Mouse (Mus musculus) left cerebral cortex, postnatal 36 days (tissue): ENCODE results near the gene Rnf43. TPM values are rescaled to one million over a fixed set of nuclear protein-coding genes. Genes with fewer than 3 reads are reported as not detected.

Source experiments
- DNase-seq, 2 experiments: peaks; one replicate each; pipeline ENCODE4 v3.0.0; 2021 to 2022; ENCODE audit warnings: low spot score in 2 of 2, mixed read lengths in 1 of 2
- intact Hi-C: fragments of 180-260 bp; cut with DNase I; formaldehyde crosslinking; loops from one replicate; pipeline ENCODE4 v1.15.1; 2025
- microRNA-seq: library from miRNA; unstranded; fragments of <30 nt; microRNA quantifications from one replicate; pipeline ENCODE4 v1.2.0, GENCODE M21; 2022
- total RNA-seq, 2 experiments: library from RNA; stranded (reverse); gene quantifications; 2 replicates each; pipeline ENCODE4 v1.2.3; 2021

Rnf43 gene
- total RNA-seq, 2 experiments from 2014 or later: 2.8 to 2.9 TPM

GRCm38 (mm10) chr11:87768745-87769144 lies 106.2 kb downstream of the Rnf43 start:
- DNase-seq: no peak
- intact Hi-C loops: no loop called here

DNA sequence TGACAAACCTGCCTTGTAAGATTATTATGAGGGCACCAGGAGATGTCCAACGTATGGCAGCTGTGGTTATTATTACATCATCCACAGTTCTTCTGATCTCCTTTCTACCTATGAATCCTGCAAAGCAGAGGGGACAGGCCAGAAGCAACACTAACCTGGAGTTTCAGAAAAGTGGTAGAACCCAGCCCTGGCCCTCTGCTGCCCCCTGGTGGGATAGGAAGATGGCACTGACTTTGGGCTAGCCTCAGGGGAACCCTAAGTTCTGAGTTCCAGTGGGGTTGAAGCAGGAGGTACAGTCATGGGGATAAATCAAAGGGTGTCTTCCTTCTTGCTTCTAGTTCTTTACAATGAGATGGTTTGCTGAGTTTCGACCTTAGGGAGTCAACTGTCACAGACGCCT lies 108.5 kb downstream of the Rnf43 start:
- intact Hi-C loops: no loop called here
- peak; percentile 46 to 61 for DNase-seq

DNA sequence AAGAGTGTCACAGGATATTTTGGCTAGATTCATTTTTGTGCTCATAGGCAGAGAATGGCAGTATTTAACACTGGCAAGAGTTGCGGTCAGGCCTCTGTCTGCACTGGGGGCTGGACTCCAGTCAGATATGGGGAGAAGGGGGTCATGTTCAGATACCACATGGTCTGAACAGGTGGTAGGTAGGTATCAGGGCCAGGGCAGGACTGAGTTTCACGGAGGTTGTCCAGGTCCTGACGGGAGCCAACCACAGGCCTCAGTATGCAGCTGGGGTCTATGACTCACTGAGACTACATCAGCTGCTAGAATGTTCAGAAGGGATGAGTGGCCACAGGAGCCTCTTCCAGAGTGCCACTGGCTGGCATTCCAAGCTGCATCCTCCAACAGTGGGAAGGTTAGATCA lies 109.8 kb downstream of the Rnf43 start:
- intact Hi-C loops: no loop called here
- no peak for DNase-seq

GRCm38 (mm10) chr11:87778100-87778765 lies 115.7 kb downstream of the Rnf43 start:
- DNase-seq: peak; percentile 47 to 61
- intact Hi-C loops: loop anchor here (5.0 kb wide), 1 partner anchor 176 kb away; no protein-coding TSS in a partner anchor

GRCm38 (mm10) chr11:87778915-87779314 lies 116.4 kb downstream of the Rnf43 start:
- intact Hi-C loops: loop anchor here (5.0 kb wide), 1 partner anchor 177 kb away; no protein-coding TSS in a partner anchor
- DNase-seq: no peak

DNA sequence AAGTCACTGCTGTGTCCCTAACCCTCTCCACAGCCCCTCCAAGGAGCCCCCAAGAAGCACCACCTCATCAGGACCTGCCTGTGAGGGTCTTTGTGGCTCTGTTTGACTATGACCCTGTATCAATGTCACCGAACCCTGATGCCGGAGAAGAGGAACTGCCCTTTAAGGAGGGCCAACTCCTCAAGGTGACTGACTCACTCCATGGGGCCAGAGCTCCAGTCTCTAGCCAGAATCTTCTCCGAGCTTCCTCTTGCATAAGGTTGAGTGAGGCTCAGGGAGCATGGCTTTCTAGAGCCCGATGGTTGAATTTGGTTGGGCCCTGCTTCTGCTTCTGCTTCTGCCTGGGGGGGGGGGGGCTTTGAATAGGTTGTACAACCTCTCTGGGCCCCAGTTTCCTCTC lies 116.9 kb downstream of the Rnf43 start:
- intact Hi-C loops: loop anchor here (5.0 kb wide), 1 partner anchor 177 kb away; no protein-coding TSS in a partner anchor
- no peak for DNase-seq

DNA sequence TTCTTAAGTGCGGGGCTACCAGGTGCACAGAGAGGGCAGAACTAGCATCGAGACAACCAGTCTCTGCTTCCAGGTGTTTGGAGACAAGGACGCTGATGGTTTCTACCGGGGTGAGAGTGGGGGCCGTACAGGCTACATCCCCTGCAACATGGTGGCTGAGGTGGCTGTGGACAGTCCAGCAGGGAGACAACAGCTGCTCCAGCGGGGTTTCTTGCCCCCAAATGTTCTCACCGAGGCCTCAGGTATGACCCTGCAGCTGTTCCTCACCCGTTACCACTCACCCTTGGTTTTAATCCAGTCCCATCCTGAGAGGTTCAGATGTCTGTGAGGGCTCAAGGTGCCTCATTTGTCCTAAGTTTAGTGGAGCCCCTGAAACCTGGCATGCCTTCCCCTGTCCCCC lies 117.6 kb downstream of the Rnf43 start:
- intact Hi-C loops: no loop called here
- DNase-seq: no peak

Small RNAs within 50 kb of the gene (microRNA-seq; reads per million reads assigned to microRNA genes)
- gene Mir142 (not detected), gene Mir142b (not detected)

Other genes starting within 250 kb of the Rnf43 start
- under 1 TPM in 1 of 2 experiments, not detected in 1; 0.20 TPM for gene Gm11492, start 96.1 kb upstream of the Rnf43 start, total RNA-seq
- gene Sept4, start 93.8 kb upstream of the Rnf43 start, total RNA-seq: 100 to 1,000 TPM; 161 to 227 TPM
- 10 to 100 TPM; 88.0 to 93.4 TPM for gene Mtmr4, start 70.6 kb upstream of the Rnf43 start, total RNA-seq
- under 1 TPM; 0.42 to 0.57 TPM for gene Hsf5, start 45.6 kb upstream of the Rnf43 start, total RNA-seq
- gene Supt4a, start 74.8 kb downstream of the Rnf43 start, total RNA-seq: 10 to 100 TPM; 67.7 to 83.3 TPM
- 100 to 1,000 TPM; 158 to 214 TPM for gene Tspoap1, start 97.8 kb downstream of the Rnf43 start, total RNA-seq
- not detected for gene Mpo, start 130.9 kb downstream of the Rnf43 start, total RNA-seq
- under 1 TPM; 0.29 to 0.39 TPM for gene Lpo, start 165.6 kb downstream of the Rnf43 start, total RNA-seq
- 1 to 10 TPM; 4.0 to 8.0 TPM for gene Mks1, start 190.5 kb downstream of the Rnf43 start, total RNA-seq
- under 1 TPM in 1 of 2 experiments, not detected in 1; 0.17 TPM for gene Epx, start 212.8 kb downstream of the Rnf43 start, total RNA-seq
- gene Olfr462, start 229.5 kb downstream of the Rnf43 start, total RNA-seq: not detected
- not detected for gene Olfr463, start 234.7 kb downstream of the Rnf43 start, total RNA-seq